Mouse (Mus musculus): ENCODE measurements at regions not wholly inside any gene's neighbourhood (a gene's known extent, or its start where the extent isn't known, plus 50 kb on each side); places are given as distances from the start of the nearest gene placed in this dataset.

- peak overlapping the region; percentile 85; the same call in 1 of the 2 replicates for H3K27ac ChIP-seq (ENCODE audit: low read depth, low read length)
- 7% methylated on average over 16 of the region's 16 CpGs for WGBS
- H3K9me3 ChIP-seq (ENCODE audit: control insufficient read depth), result no peaks in the 10 kb centered on the region
- no peaks in the 10 kb centered on the region for H3K36me3 ChIP-seq (ENCODE audit: control insufficient read depth, insufficient read depth)
- H3K4me2 ChIP-seq (replicated peaks; ENCODE audit: low read depth), result peak overlapping the region; percentile 54
- no peak for TF ChIP-seq CTCF (IDR thresholded peaks at IDR 0.05; ENCODE audit: low read depth)
- H3K4me3 ChIP-seq (ENCODE audit: low read depth, low read length), result peak overlapping the region; percentile 11; the same call in 1 of the 2 replicates
- no peaks in the 10 kb centered on the region for H3K27me3 ChIP-seq (replicated peaks; ENCODE audit: control insufficient read depth, insufficient read depth, low read length)
- 0 out of 2 replicates have a peak, but pooled peaks cover 4% of the 10 kb centered on the region for H3K4me1 ChIP-seq (replicated peaks; ENCODE audit: control insufficient read depth, insufficient read depth, low read length)
- peak; percentile 85 for ATAC-seq
- peak overlapping the region; percentile 17; the same call in 1 of the 2 replicates for H3K9ac ChIP-seq (ENCODE audit: low read depth, low read length)
Observed at GRCm38 (mm10) chr8:109360904-109361303, 132.9 kb upstream of the Pmfbp1 start.

- TF ChIP-seq CTCF (IDR thresholded peaks at IDR 0.05; ENCODE audit: low read depth), result no peak
- no peaks in the 10 kb centered on the region for H3K27me3 ChIP-seq (replicated peaks; ENCODE audit: control insufficient read depth, insufficient read depth, low read length)
- peak; percentile 86 for ATAC-seq
Observed at GRCm38 (mm10) chr8:109361575-109362361, 132.1 kb upstream of the Pmfbp1 start.

GRCm38 (mm10) chr8:109363185-109363845, 130.5 kb upstream of the Pmfbp1 start:
- Histone ChIP-seq H3K36me3 (ENCODE audit: control insufficient read depth, insufficient read depth) (no peaks in the 10 kb centered on the region), H3K4me3 (ENCODE audit: low read depth, low read length) (no peak overlapping the region), H3K9ac (ENCODE audit: low read depth, low read length) (no peak overlapping the region), H3K4me2 (replicated peaks; ENCODE audit: low read depth) (no peak overlapping the region), H3K27ac (ENCODE audit: low read depth, low read length) (no peak overlapping the region), H3K9me3 (ENCODE audit: control insufficient read depth) (no peaks in the 10 kb centered on the region), H3K27me3 (replicated peaks; ENCODE audit: control insufficient read depth, insufficient read depth, low read length) (no peaks in the 10 kb centered on the region), H3K4me1 (replicated peaks; ENCODE audit: control insufficient read depth, insufficient read depth, low read length) (0 out of 2 replicates have a peak, but pooled peaks cover 4% of the 10 kb centered on the region)
- no peak for ATAC-seq
- TF ChIP-seq CTCF (IDR thresholded peaks at IDR 0.05; ENCODE audit: low read depth), result no peak
- WGBS, result 94% methylated on average over 15 of the region's 15 CpGs

More at GRCm38 (mm10) chr8:109361575-109362361, 132.1 kb upstream of the Pmfbp1 start:
- H3K4me3 ChIP-seq (ENCODE audit: low read depth, low read length), result no peak overlapping the region
- H3K36me3 ChIP-seq (ENCODE audit: control insufficient read depth, insufficient read depth), result no peaks in the 10 kb centered on the region
- H3K4me2 ChIP-seq (replicated peaks; ENCODE audit: low read depth), result peak overlapping the region; percentile 27
- no peak overlapping the region for H3K9ac ChIP-seq (ENCODE audit: low read depth, low read length)
- H3K9me3 ChIP-seq (ENCODE audit: control insufficient read depth), result no peaks in the 10 kb centered on the region
- H3K27ac ChIP-seq (ENCODE audit: low read depth, low read length), result peak overlapping the region; percentile 85
- 0 out of 2 replicates have a peak, but pooled peaks cover 4% of the 10 kb centered on the region for H3K4me1 ChIP-seq (replicated peaks; ENCODE audit: control insufficient read depth, insufficient read depth, low read length)
- 47% methylated on average over 7 of the region's 7 CpGs for WGBS

- Histone ChIP-seq H3K27ac (ENCODE audit: low read depth, low read length) (peak overlapping the region; percentile 64), H3K4me1 (replicated peaks; ENCODE audit: control insufficient read depth, insufficient read depth, low read length) (peaks cover 6% of the 10 kb centered on the region), H3K36me3 (ENCODE audit: control insufficient read depth, insufficient read depth) (no peaks in the 10 kb centered on the region), H3K4me3 (ENCODE audit: low read depth, low read length) (no peak overlapping the region), H3K4me2 (replicated peaks; ENCODE audit: low read depth) (no peak overlapping the region), H3K27me3 (replicated peaks; ENCODE audit: control insufficient read depth, insufficient read depth, low read length) (no peaks in the 10 kb centered on the region), H3K9me3 (ENCODE audit: control insufficient read depth) (no peaks in the 10 kb centered on the region), H3K9ac (ENCODE audit: low read depth, low read length) (no peak overlapping the region)
- 33% methylated on average over 2 of the region's 2 CpGs for WGBS
- no peak for TF ChIP-seq CTCF (IDR thresholded peaks at IDR 0.05; ENCODE audit: low read depth)
- ATAC-seq, result peak; percentile 86
Observed at GRCm38 (mm10) chr8:109373977-109374376, 119.8 kb upstream of the Pmfbp1 start.

GRCm38 (mm10) chr8:109384881-109385280, 108.9 kb upstream of the Pmfbp1 start:
- WGBS, result 96% methylated on average over 3 of the region's 3 CpGs
- ATAC-seq, result no peak
- TF ChIP-seq CTCF (IDR thresholded peaks at IDR 0.05; ENCODE audit: low read depth), result no peak

GRCm38 (mm10) chr8:109395133-109395855, 98.5 kb upstream of the Pmfbp1 start:
- Histone ChIP-seq H3K4me3 (ENCODE audit: low read depth, low read length) (no peak overlapping the region), H3K27me3 (replicated peaks; ENCODE audit: control insufficient read depth, insufficient read depth, low read length) (no peaks in the 10 kb centered on the region), H3K4me1 (replicated peaks; ENCODE audit: control insufficient read depth, insufficient read depth, low read length) (no peaks in the 10 kb centered on the region), H3K9ac (ENCODE audit: low read depth, low read length) (no peak overlapping the region), H3K27ac (ENCODE audit: low read depth, low read length) (no peak overlapping the region), H3K9me3 (ENCODE audit: control insufficient read depth) (no peaks in the 10 kb centered on the region), H3K36me3 (ENCODE audit: control insufficient read depth, insufficient read depth) (no peaks in the 10 kb centered on the region), H3K4me2 (replicated peaks; ENCODE audit: low read depth) (no peak overlapping the region)
- ATAC-seq, result no peak
- no peak for TF ChIP-seq CTCF (IDR thresholded peaks at IDR 0.05; ENCODE audit: low read depth)
- 81% methylated on average over 6 of the region's 6 CpGs for WGBS

More at GRCm38 (mm10) chr8:109384881-109385280, 108.9 kb upstream of the Pmfbp1 start:
- Histone ChIP-seq H3K27ac (ENCODE audit: low read depth, low read length) (no peak overlapping the region), H3K4me1 (replicated peaks; ENCODE audit: control insufficient read depth, insufficient read depth, low read length) (no peaks in the 10 kb centered on the region), H3K36me3 (ENCODE audit: control insufficient read depth, insufficient read depth) (no peaks in the 10 kb centered on the region), H3K9ac (ENCODE audit: low read depth, low read length) (no peak overlapping the region), H3K4me3 (ENCODE audit: low read depth, low read length) (no peak overlapping the region), H3K27me3 (replicated peaks; ENCODE audit: control insufficient read depth, insufficient read depth, low read length) (no peaks in the 10 kb centered on the region), H3K9me3 (ENCODE audit: control insufficient read depth) (no peaks in the 10 kb centered on the region), H3K4me2 (replicated peaks; ENCODE audit: low read depth) (no peak overlapping the region)

Measured in intestine, postnatal 0 days (tissue).